Mouse (Mus musculus): ENCODE data around the gene Tmem127. TPM values are rescaled to one million over a fixed set of nuclear protein-coding genes. Genes with fewer than 3 reads are reported as not detected.
"Not testable (repeated sequence)": the region's sequence is repeated elsewhere in the genome, so short reads cannot be mapped to it uniquely, and the experiment has no call there.

Tmem127 gene
- total and polyA plus RNA-seq, 3 experiments: 10.3 to 16.6 TPM; not detected in 1

GRCm38 (mm10) chr2:127300701-127301100 lies 53.0 kb downstream of the Tmem127 start:
- Histone ChIP-seq H3K27ac (ENCODE audit: control insufficient read depth, low read depth, low read length) (no peak overlapping the region), H3K4me1 (ENCODE audit: control insufficient read depth in 1 of 2, insufficient read depth in 2 of 2, low read length in 2 of 2) (no peaks in the 10 kb centered on the region), H3K9ac (ENCODE audit: control insufficient read depth, low read depth, low read length, poor library complexity, severe bottlenecking) (no peak overlapping the region), H3K4me3 (ENCODE audit: control insufficient read depth in 1 of 2, insufficient read depth in 1 of 2, low read depth in 2 of 2, low read length in 2 of 2) (no peak overlapping the region), H3K36me3 (ENCODE audit: control insufficient read depth in 1 of 2, insufficient read depth in 2 of 2, low read length in 2 of 2) (peaks cover 0 to 18% of the 10 kb centered on the region in 2 experiments; a peak in 2 of 4 replicates), H3K27me3 (ENCODE audit: control insufficient read depth in 1 of 2, insufficient read depth in 2 of 2, low read length in 2 of 2) (no peaks in the 10 kb centered on the region), H3K9me3 (replicated peaks; ENCODE audit: insufficient read depth, low read length) (no peaks in the 10 kb centered on the region), H3K79me2 (ENCODE audit: control insufficient read depth, insufficient read depth, low read length, poor library complexity) (no peaks in the 10 kb centered on the region)
- TF ChIP-seq TCF12 (IDR thresholded peaks at IDR 0.05; ENCODE audit: low read depth, low read length): no peak
- no peak for TF ChIP-seq ZC3H11A (IDR thresholded peaks at IDR 0.05; ENCODE audit: low read depth, low read length)
- TF ChIP-seq GABPA (IDR thresholded peaks at IDR 0.05; ENCODE audit: low read depth, low read length): no peak
- no peak for TF ChIP-seq USF1 (IDR thresholded peaks at IDR 0.05; ENCODE audit: low read depth, low read length)
- no peak for TF ChIP-seq KAT2A (conservative IDR thresholded peaks at IDR 0.05; ENCODE audit: low read depth, low read length)
- TF ChIP-seq MEF2A (IDR thresholded peaks at IDR 0.05; ENCODE audit: extremely low read depth, insufficient replicate concordance, low read depth, low read length, poor library complexity, severe bottlenecking): no peak
- no peak for TF ChIP-seq TAL1 (IDR thresholded peaks at IDR 0.05; ENCODE audit: low read length)
- TF ChIP-seq CTCF (IDR thresholded peaks at IDR 0.05 in 2 of 3, conservative IDR thresholded peaks at IDR 0.05 in 1 of 3; ENCODE audit: control insufficient read depth in 1 of 3, insufficient read depth in 1 of 3, low read depth in 2 of 3, low read length in 3 of 3, poor library complexity in 1 of 3, severe bottlenecking in 1 of 3): peak in 1 of 3 experiments; percentile 16; a peak in 2 of 6 replicates
- DNase-seq (ENCODE audit: low read depth, low spot score): peak; percentile 46

GRCm38 (mm10) chr2:127301883-127302282 lies 54.2 kb downstream of the Tmem127 start:
- no peak overlapping the region for H3K4me3 ChIP-seq (ENCODE audit: control insufficient read depth in 1 of 2, insufficient read depth in 1 of 2, low read depth in 2 of 2, low read length in 2 of 2)
- H3K9me3 ChIP-seq (replicated peaks; ENCODE audit: insufficient read depth, low read length): no peaks in the 10 kb centered on the region
- H3K4me1 ChIP-seq (ENCODE audit: control insufficient read depth in 1 of 2, insufficient read depth in 2 of 2, low read length in 2 of 2): no peaks in the 10 kb centered on the region
- DNase-seq (ENCODE audit: low read depth, low spot score): peak; percentile 28
- H3K36me3 ChIP-seq (ENCODE audit: control insufficient read depth in 1 of 2, insufficient read depth in 2 of 2, low read length in 2 of 2): peaks cover 0 to 13% of the 10 kb centered on the region in 2 experiments; a peak in 2 of 4 replicates
- H3K79me2 ChIP-seq (ENCODE audit: control insufficient read depth, insufficient read depth, low read length, poor library complexity): no peaks in the 10 kb centered on the region
- H3K27ac ChIP-seq (ENCODE audit: control insufficient read depth, low read depth, low read length): no peak overlapping the region
- no peak for TF ChIP-seq ZNF384 (IDR thresholded peaks at IDR 0.05; ENCODE audit: low read depth, low read length)
- TF ChIP-seq EP300 (IDR thresholded peaks at IDR 0.05; ENCODE audit: low read depth in 1 of 2, low read length in 2 of 2): no peak
- no peak for TF ChIP-seq MXI1 (IDR thresholded peaks at IDR 0.05; ENCODE audit: low read depth, low read length)
- TF ChIP-seq SMC3 (IDR thresholded peaks at IDR 0.05; ENCODE audit: low read depth, low read length): no peak
- no peaks in the 10 kb centered on the region for H3K27me3 ChIP-seq (ENCODE audit: control insufficient read depth in 1 of 2, insufficient read depth in 2 of 2, low read length in 2 of 2)
- H3K9ac ChIP-seq (ENCODE audit: control insufficient read depth, low read depth, low read length, poor library complexity, severe bottlenecking): no peak overlapping the region

- H3K4me3 ChIP-seq (ENCODE audit: control insufficient read depth in 1 of 2, insufficient read depth in 1 of 2, low read depth in 2 of 2, low read length in 2 of 2); H3K36me3 ChIP-seq (ENCODE audit: control insufficient read depth in 1 of 2, insufficient read depth in 2 of 2, low read length in 2 of 2): not testable (repeated sequence)
- TF ChIP-seq GATA1 (IDR thresholded peaks at IDR 0.05; ENCODE audit: low read depth, low read length) (0 out of 2 replicates have a peak, but pooled peaks have one; percentile 24), TBP (IDR thresholded peaks at IDR 0.05; ENCODE audit: low read depth, low read length) (0 out of 2 replicates have a peak, but pooled peaks have one; percentile 40)
Observed at GRCm38 (mm10) chr2:127304192-127304591, 56.5 kb downstream of the Tmem127 start.

More at GRCm38 (mm10) chr2:127304192-127304591, 56.5 kb downstream of the Tmem127 start:
- H3K79me2 ChIP-seq (ENCODE audit: control insufficient read depth, insufficient read depth, low read length, poor library complexity); H3K9ac ChIP-seq (ENCODE audit: control insufficient read depth, low read depth, low read length, poor library complexity, severe bottlenecking); H3K27me3 ChIP-seq (ENCODE audit: control insufficient read depth in 1 of 2, insufficient read depth in 2 of 2, low read length in 2 of 2); H3K27ac ChIP-seq (ENCODE audit: control insufficient read depth, low read depth, low read length); H3K4me1 ChIP-seq (ENCODE audit: control insufficient read depth in 1 of 2, insufficient read depth in 2 of 2, low read length in 2 of 2); H3K9me3 ChIP-seq (replicated peaks; ENCODE audit: insufficient read depth, low read length): not testable (repeated sequence)
- DNase-seq (ENCODE audit: low read depth, low spot score): peak; percentile 50

All from MEL (cell line).